Mouse (Mus musculus): ENCODE results near the gene Bmp7. TPM values are rescaled to one million over a fixed set of nuclear protein-coding genes. Genes with fewer than 3 reads are reported as not detected.

Bmp7 gene
- total and polyA plus RNA-seq, 2 experiments from 2014 or later, result 11.8 to 51.3 TPM

- Histone ChIP-seq H3K27me3 (ENCODE audit: control insufficient read depth, insufficient read depth, low read length) (no peaks in the 10 kb centered on the region), H3K4me2 (ENCODE audit: low read depth, low read length) (no peak overlapping the region), H3K27ac (ENCODE audit: low read depth) (peak overlapping the region; percentile 30), H3K36me3 (replicated peaks; ENCODE audit: control insufficient read depth, insufficient read depth, low read length) (no peaks in the 10 kb centered on the region), H3K4me1 (ENCODE audit: control insufficient read depth, insufficient read depth) (peaks cover 25% of the 10 kb centered on the region; the same call in 1 of the 2 replicates), H3K4me3 (ENCODE audit: low read depth, low read length) (no peak overlapping the region), H3K9ac (replicated peaks; ENCODE audit: low read depth, low read length) (no peak overlapping the region), H3K9me3 (replicated peaks; ENCODE audit: control insufficient read depth, low read length) (no peaks in the 10 kb centered on the region)
- TF ChIP-seq CTCF (IDR thresholded peaks at IDR 0.05; ENCODE audit: low read depth) (no peak), EP300 (IDR thresholded peaks at IDR 0.05; ENCODE audit: low read depth) (no peak)
- 13% methylated on average over 5 of the region's 5 CpGs for WGBS
- no peak for DNase-seq (ENCODE audit: low spot score)
- no peak for ATAC-seq (ENCODE audit: insufficient read depth, low read depth)
These were observed 28.4 kb downstream of the Bmp7 start for GRCm38 (mm10) chr2:172911715-172912114.

DNA sequence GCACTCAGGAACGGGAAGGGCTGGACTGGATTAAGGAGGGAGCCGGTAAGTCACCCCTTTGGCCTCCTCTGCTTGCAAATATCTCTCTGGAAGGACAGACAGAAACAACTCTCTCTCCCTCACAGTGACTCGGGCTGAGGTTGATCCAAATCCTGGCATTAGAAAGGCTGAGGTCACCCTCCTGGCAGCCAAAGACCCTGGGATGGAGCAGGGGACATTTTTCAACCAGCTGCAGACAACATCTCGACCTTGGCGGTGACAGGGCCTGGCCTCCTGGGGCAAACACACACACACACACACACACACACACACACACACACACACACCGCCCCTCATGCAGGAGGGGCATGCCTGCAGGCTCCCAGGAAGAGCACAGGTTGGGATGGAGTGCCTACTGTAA, 29.0 kb downstream of the Bmp7 start:
- DNase-seq (ENCODE audit: low spot score) (peak; percentile 39), ATAC-seq (ENCODE audit: insufficient read depth, low read depth) (0 out of 2 replicates have a peak, but pooled peaks have one; percentile 11)
- no peaks in the 10 kb centered on the region for H3K36me3 ChIP-seq (replicated peaks; ENCODE audit: control insufficient read depth, insufficient read depth, low read length)
- no peaks in the 10 kb centered on the region for H3K9me3 ChIP-seq (replicated peaks; ENCODE audit: control insufficient read depth, low read length)
- H3K4me3 ChIP-seq (ENCODE audit: low read depth, low read length), result no peak overlapping the region
- WGBS, result 34% methylated on average over 6 of the region's 6 CpGs
- H3K9ac ChIP-seq (replicated peaks; ENCODE audit: low read depth, low read length), result no peak overlapping the region
- H3K4me1 ChIP-seq (ENCODE audit: control insufficient read depth, insufficient read depth), result peaks cover 25% of the 10 kb centered on the region; the same call in 1 of the 2 replicates
- peak overlapping the region; percentile 51 for H3K27ac ChIP-seq (ENCODE audit: low read depth)
- H3K4me2 ChIP-seq (ENCODE audit: low read depth, low read length), result no peak overlapping the region
- TF ChIP-seq CTCF (IDR thresholded peaks at IDR 0.05; ENCODE audit: low read depth) (no peak), EP300 (IDR thresholded peaks at IDR 0.05; ENCODE audit: low read depth) (no peak)
- no peaks in the 10 kb centered on the region for H3K27me3 ChIP-seq (ENCODE audit: control insufficient read depth, insufficient read depth, low read length)

- H3K9ac ChIP-seq (replicated peaks; ENCODE audit: low read depth, low read length), result no peak overlapping the region
These were observed 30.7 kb downstream of the Bmp7 start for GRCm38 (mm10) chr2:172909463-172909862.

GRCm38 (mm10) chr2:172906146-172906545, 34.0 kb downstream of the Bmp7 start:
- Histone ChIP-seq H3K4me2 (ENCODE audit: low read depth, low read length) (no peak overlapping the region), H3K27me3 (ENCODE audit: control insufficient read depth, insufficient read depth, low read length) (no peaks in the 10 kb centered on the region), H3K27ac (ENCODE audit: low read depth) (no peak overlapping the region), H3K9me3 (replicated peaks; ENCODE audit: control insufficient read depth, low read length) (no peaks in the 10 kb centered on the region), H3K36me3 (replicated peaks; ENCODE audit: control insufficient read depth, insufficient read depth, low read length) (no peaks in the 10 kb centered on the region), H3K4me3 (ENCODE audit: low read depth, low read length) (no peak overlapping the region), H3K9ac (replicated peaks; ENCODE audit: low read depth, low read length) (no peak overlapping the region), H3K4me1 (ENCODE audit: control insufficient read depth, insufficient read depth) (peaks cover 17% of the 10 kb centered on the region; the same call in 1 of the 2 replicates)
- DNase-seq (ENCODE audit: low spot score) (no peak), ATAC-seq (ENCODE audit: insufficient read depth, low read depth) (peak; percentile 40)
- 55% methylated on average over 9 of the region's 9 CpGs for WGBS
- TF ChIP-seq CTCF (IDR thresholded peaks at IDR 0.05; ENCODE audit: low read depth) (no peak), EP300 (IDR thresholded peaks at IDR 0.05; ENCODE audit: low read depth) (no peak)

More at GRCm38 (mm10) chr2:172909463-172909862, 30.7 kb downstream of the Bmp7 start:
- no peaks in the 10 kb centered on the region for H3K36me3 ChIP-seq (replicated peaks; ENCODE audit: control insufficient read depth, insufficient read depth, low read length)
- H3K27ac ChIP-seq (ENCODE audit: low read depth), result no peak overlapping the region
- WGBS, result 62% methylated on average over 6 of the region's 6 CpGs
- H3K4me2 ChIP-seq (ENCODE audit: low read depth, low read length), result no peak overlapping the region
- ATAC-seq (ENCODE audit: insufficient read depth, low read depth), result no peak
- H3K27me3 ChIP-seq (ENCODE audit: control insufficient read depth, insufficient read depth, low read length), result no peaks in the 10 kb centered on the region
- H3K9me3 ChIP-seq (replicated peaks; ENCODE audit: control insufficient read depth, low read length), result no peaks in the 10 kb centered on the region
- peaks cover 24% of the 10 kb centered on the region; the same call in 1 of the 2 replicates for H3K4me1 ChIP-seq (ENCODE audit: control insufficient read depth, insufficient read depth)
- DNase-seq (ENCODE audit: low spot score), result no peak
- TF ChIP-seq CTCF (IDR thresholded peaks at IDR 0.05; ENCODE audit: low read depth) (no peak), EP300 (IDR thresholded peaks at IDR 0.05; ENCODE audit: low read depth) (no peak)
- H3K4me3 ChIP-seq (ENCODE audit: low read depth, low read length), result no peak overlapping the region

DNA sequence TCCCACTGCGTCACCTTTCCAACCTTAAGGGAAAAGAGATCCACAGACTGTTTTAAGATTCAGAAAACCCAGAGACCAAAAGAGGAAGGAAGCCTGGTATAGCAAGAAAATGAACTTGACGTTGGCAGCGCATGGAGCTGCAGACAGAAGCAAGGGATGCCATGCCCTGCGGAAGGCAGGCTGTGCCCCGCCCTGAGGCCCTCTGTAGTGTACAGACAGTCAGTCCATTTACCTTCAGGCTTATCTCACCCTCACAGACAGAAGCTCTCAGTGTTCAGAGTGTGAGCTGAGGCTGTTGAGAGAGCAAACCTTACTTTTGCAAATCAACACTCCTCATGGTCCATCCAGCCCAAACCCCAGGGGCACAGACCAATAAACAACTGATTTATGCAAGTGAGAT, 35.1 kb downstream of the Bmp7 start:
- H3K27ac ChIP-seq (ENCODE audit: low read depth), result no peak overlapping the region
- no peaks in the 10 kb centered on the region for H3K27me3 ChIP-seq (ENCODE audit: control insufficient read depth, insufficient read depth, low read length)
- 65% methylated on average over 5 of the region's 5 CpGs for whole genome bisulfite sequencing

GRCm38 (mm10) chr2:172904614-172905013, 35.5 kb downstream of the Bmp7 start:
- H3K27me3 ChIP-seq (ENCODE audit: control insufficient read depth, insufficient read depth, low read length), result no peaks in the 10 kb centered on the region
- H3K4me2 ChIP-seq (ENCODE audit: low read depth, low read length), result no peak overlapping the region
- H3K4me1 ChIP-seq (ENCODE audit: control insufficient read depth, insufficient read depth), result peaks cover 14% of the 10 kb centered on the region; the same call in 1 of the 2 replicates
- DNase-seq (ENCODE audit: low spot score) (no peak), ATAC-seq (ENCODE audit: insufficient read depth, low read depth) (no peak)
- no peak overlapping the region for H3K9ac ChIP-seq (replicated peaks; ENCODE audit: low read depth, low read length)
- no peak for TF ChIP-seq EP300 (IDR thresholded peaks at IDR 0.05; ENCODE audit: low read depth)
- no peak for TF ChIP-seq CTCF (IDR thresholded peaks at IDR 0.05; ENCODE audit: low read depth)
- H3K9me3 ChIP-seq (replicated peaks; ENCODE audit: control insufficient read depth, low read length), result no peaks in the 10 kb centered on the region
- H3K4me3 ChIP-seq (ENCODE audit: low read depth, low read length), result no peak overlapping the region
- WGBS, result 77% methylated on average over 6 of the region's 6 CpGs
- no peaks in the 10 kb centered on the region for H3K36me3 ChIP-seq (replicated peaks; ENCODE audit: control insufficient read depth, insufficient read depth, low read length)
- H3K27ac ChIP-seq (ENCODE audit: low read depth), result no peak overlapping the region

More for the DNA sequence above, 35.1 kb downstream of the Bmp7 start:
- Histone ChIP-seq H3K4me3 (ENCODE audit: low read depth, low read length) (no peak overlapping the region), H3K4me1 (ENCODE audit: control insufficient read depth, insufficient read depth) (peaks cover 14% of the 10 kb centered on the region; the same call in 1 of the 2 replicates), H3K4me2 (ENCODE audit: low read depth, low read length) (no peak overlapping the region), H3K36me3 (replicated peaks; ENCODE audit: control insufficient read depth, insufficient read depth, low read length) (no peaks in the 10 kb centered on the region), H3K9ac (replicated peaks; ENCODE audit: low read depth, low read length) (no peak overlapping the region), H3K9me3 (replicated peaks; ENCODE audit: control insufficient read depth, low read length) (no peaks in the 10 kb centered on the region)
- DNase-seq (ENCODE audit: low spot score), result no peak
- TF ChIP-seq EP300 (IDR thresholded peaks at IDR 0.05; ENCODE audit: low read depth) (no peak), CTCF (IDR thresholded peaks at IDR 0.05; ENCODE audit: low read depth) (no peak)
- ATAC-seq (ENCODE audit: insufficient read depth, low read depth), result no peak
